25 mouse cellular contexts compared by ENCODE assay signal in genomic region chr4:120894584-120894983, GRCm38 (mm10). TPM values are rescaled to one million over a fixed set of nuclear protein-coding genes. Genes with fewer than 3 reads are reported as not detected.
DNase-seq lines count a peak whose midpoint lies in the region; ATAC-seq and TF ChIP-seq lines count a peak whose summit lies in the region.
"Had no signal": no experiment of that assay in that cellular context is flagged by ENCODE, and none has a peak within 500 bp of the region (broad histone marks: within the 10 kb centered on the region; RNA-seq: fewer than 3 reads in every experiment).

No protein-coding gene starts in this region.

- no peak overlapping the region for H3K4me3 ChIP-seq in hindbrain, postnatal 0 days (ENCODE audit: low read length)
- no peak overlapping the region for H3K4me3 ChIP-seq in hindbrain, embryonic 12.5 days
- no peak overlapping the region for H3K4me3 ChIP-seq in midbrain, embryonic 11.5 days (ENCODE audit: low read depth, low read length)
- H3K4me3 ChIP-seq in midbrain, embryonic 15.5 days, result no peak overlapping the region
- H3K4me3 ChIP-seq: embryonic facial prominence, embryonic 12.5 days; erythroblast, embryonic 14.5 days; forebrain, embryonic 15.5 days; heart, adult 2 months; heart, embryonic 15.5 days; midbrain, embryonic 10.5 days; neural tube, embryonic 13.5 days had no signal

- no peaks in the 10 kb centered on the region for H3K36me3 ChIP-seq in hindbrain, postnatal 0 days (ENCODE audit: insufficient read depth, low read length)
- no peaks in the 10 kb centered on the region for H3K36me3 ChIP-seq in hindbrain, embryonic 12.5 days
- H3K36me3 ChIP-seq in midbrain, embryonic 11.5 days (ENCODE audit: control insufficient read depth, insufficient read depth, low read length), result no peaks in the 10 kb centered on the region
- no peaks in the 10 kb centered on the region; the same call in 1 of the 2 replicates for H3K36me3 ChIP-seq in midbrain, embryonic 15.5 days (replicated peaks)
- H3K36me3 ChIP-seq: embryonic facial prominence, embryonic 12.5 days; forebrain, embryonic 15.5 days; heart, embryonic 15.5 days; midbrain, embryonic 10.5 days; neural tube, embryonic 13.5 days had no signal

- no peak overlapping the region for H3K27ac ChIP-seq in hindbrain, postnatal 0 days
- H3K27ac ChIP-seq in hindbrain, embryonic 12.5 days, result no peak overlapping the region
- no peak overlapping the region for H3K27ac ChIP-seq in midbrain, embryonic 11.5 days (ENCODE audit: low read depth, low read length)
- no peak overlapping the region for H3K27ac ChIP-seq in midbrain, embryonic 15.5 days
- H3K27ac ChIP-seq: embryonic facial prominence, embryonic 12.5 days; forebrain, embryonic 15.5 days; heart, adult 2 months; heart, embryonic 15.5 days; macrophage had no signal

- no peak overlapping the region for H3K9ac ChIP-seq in hindbrain, postnatal 0 days (replicated peaks; ENCODE audit: low read length)
- no peak overlapping the region for H3K9ac ChIP-seq in hindbrain, embryonic 12.5 days
- H3K9ac ChIP-seq in midbrain, embryonic 11.5 days (ENCODE audit: low read length), result no peak overlapping the region
- H3K9ac ChIP-seq in midbrain, embryonic 15.5 days, result no peak overlapping the region
- H3K9ac ChIP-seq: embryonic facial prominence, embryonic 12.5 days; forebrain, embryonic 15.5 days; heart, embryonic 15.5 days; neural tube, embryonic 13.5 days had no signal

- no peak overlapping the region for H3K4me2 ChIP-seq in hindbrain, postnatal 0 days (ENCODE audit: low read depth, low read length)
- no peak overlapping the region for H3K4me2 ChIP-seq in hindbrain, embryonic 12.5 days (replicated peaks)
- H3K4me2 ChIP-seq in midbrain, embryonic 11.5 days, result no peak overlapping the region
- no peak overlapping the region for H3K4me2 ChIP-seq in midbrain, embryonic 15.5 days
- H3K4me2 ChIP-seq: embryonic facial prominence, embryonic 12.5 days; forebrain, embryonic 15.5 days; heart, embryonic 15.5 days; liver, embryonic 11.5 days; neural tube, embryonic 13.5 days had no signal

- H3K4me1 ChIP-seq in hindbrain, postnatal 0 days (ENCODE audit: insufficient read depth, low read length), result peaks cover 15% of the 10 kb centered on the region; the same call in 1 of the 2 replicates
- peaks cover 16% of the 10 kb centered on the region for H3K4me1 ChIP-seq in hindbrain, embryonic 12.5 days
- H3K4me1 ChIP-seq in midbrain, embryonic 11.5 days (ENCODE audit: control insufficient read depth, insufficient read depth, low read length), result no peaks in the 10 kb centered on the region
- peaks cover 4% of the 10 kb centered on the region; the same call in 1 of the 2 replicates for H3K4me1 ChIP-seq in midbrain, embryonic 15.5 days
- H3K4me1 ChIP-seq: forebrain, embryonic 15.5 days; heart, embryonic 15.5 days had no signal

- H3K27me3 ChIP-seq in hindbrain, postnatal 0 days (ENCODE audit: insufficient read depth, low read length), result no peaks in the 10 kb centered on the region
- 0 out of 2 replicates have a peak, but pooled peaks cover 2% of the 10 kb centered on the region for H3K27me3 ChIP-seq in hindbrain, embryonic 12.5 days
- no peaks in the 10 kb centered on the region for H3K27me3 ChIP-seq in midbrain, embryonic 11.5 days (ENCODE audit: control insufficient read depth, insufficient read depth, low read length)
- no peaks in the 10 kb centered on the region for H3K27me3 ChIP-seq in midbrain, embryonic 15.5 days (replicated peaks)
- H3K27me3 ChIP-seq: forebrain, embryonic 15.5 days; neural tube, embryonic 13.5 days had no signal

- peak; percentile 44 for DNase-seq in hindbrain, postnatal 0 days (ENCODE audit: low spot score)
- DNase-seq in midbrain, embryonic 11.5 days (ENCODE audit: low spot score, missing footprints), result peak; percentile 81
- DNase-seq in cerebellum, postnatal 10 days, result peak; percentile 46 to 63
- no peak for DNase-seq in B cell, adult 2 months
- DNase-seq in right cerebral cortex, postnatal 4 days, result no peak
- DNase-seq: adrenal gland, postnatal 10 days; gastrocnemius, postnatal 14 days; heart, adult 2 months; heart, postnatal 4 days; kidney, adult 18-20 months; lung, adult 18-20 months; right cerebral cortex, postnatal 14 days; thymus, adult 18-20 months had no signal

- ATAC-seq in hindbrain, postnatal 0 days, result no peak
- no peak for ATAC-seq in hindbrain, embryonic 12.5 days (ENCODE audit: low FRiP score)
- no peak for ATAC-seq in midbrain, embryonic 11.5 days (ENCODE audit: low FRiP score)
- ATAC-seq in midbrain, embryonic 15.5 days (replicated peaks), result no peak
- ATAC-seq: activated CD4-positive, CD25-positive, alpha-beta regulatory T cell, adult 4 months; forebrain, embryonic 15.5 days; hindbrain, embryonic 16.5 days had no signal

- H3K9me3 ChIP-seq in hindbrain, postnatal 0 days (ENCODE audit: low read length), result no peaks in the 10 kb centered on the region
- no peaks in the 10 kb centered on the region for H3K9me3 ChIP-seq in hindbrain, embryonic 12.5 days (replicated peaks)
- H3K9me3 ChIP-seq in midbrain, embryonic 11.5 days (ENCODE audit: control insufficient read depth, low read length), result no peaks in the 10 kb centered on the region
- no peaks in the 10 kb centered on the region for H3K9me3 ChIP-seq in midbrain, embryonic 15.5 days
- H3K9me3 ChIP-seq: embryonic facial prominence, embryonic 12.5 days; forebrain, embryonic 15.5 days; heart, embryonic 15.5 days; midbrain, embryonic 10.5 days; neural tube, embryonic 13.5 days had no signal

- TF ChIP-seq CTCF in hindbrain, postnatal 0 days (IDR thresholded peaks at IDR 0.05; ENCODE audit: low read depth), result peak; percentile 56

- WGBS in hindbrain, postnatal 0 days, result 75% methylated on average over 11 of the region's 11 CpGs
- WGBS in hindbrain, embryonic 12.5 days, result 72% methylated on average over 11 of the region's 11 CpGs
- WGBS in midbrain, embryonic 11.5 days, result 83% methylated on average over 11 of the region's 11 CpGs
- 78% methylated on average over 11 of the region's 11 CpGs for WGBS in midbrain, embryonic 15.5 days

RNA-seq across cellular contexts. Expression of gene Exo5, which starts 30.2 kb away (rescaled TPM):
- total RNA-seq in hindbrain, postnatal 0 days (2014; rRNA removed), result 7.4 and 8.6 TPM in 2 replicates
- polyA plus RNA-seq in hindbrain, postnatal 0 days (2015; fragmentation: Nextera tagmentation; extraction: Ambion mirVana), result 13.4 and 13.6 TPM in 2 replicates
- polyA plus RNA-seq in hindbrain, embryonic 12.5 days (2016; fragmentation: Nextera tagmentation; extraction: Ambion mirVana), result 34.1 and 38.0 TPM in 2 replicates
- 32.0 and 32.3 TPM in 2 replicates for polyA plus RNA-seq in midbrain, embryonic 11.5 days (2014; fragmentation: Nextera tagmentation; extraction: Ambion mirVana)
- polyA plus RNA-seq in midbrain, embryonic 15.5 days (2015; fragmentation: Nextera tagmentation; extraction: Ambion mirVana), result 37.3 and 39.1 TPM in 2 replicates

RNA-seq across cellular contexts. Expression of gene Rims3, which starts 40.0 kb away (rescaled TPM):
- 93.7 and 109 TPM in 2 replicates for total RNA-seq in hindbrain, postnatal 0 days (2014; rRNA removed)
- polyA plus RNA-seq in hindbrain, postnatal 0 days (2015; fragmentation: Nextera tagmentation; extraction: Ambion mirVana), result 22.0 and 22.8 TPM in 2 replicates
- 8.5 and 9.2 TPM in 2 replicates for polyA plus RNA-seq in hindbrain, embryonic 12.5 days (2016; fragmentation: Nextera tagmentation; extraction: Ambion mirVana)
- 3.4 and 3.5 TPM in 2 replicates for polyA plus RNA-seq in midbrain, embryonic 11.5 days (2014; fragmentation: Nextera tagmentation; extraction: Ambion mirVana)
- polyA plus RNA-seq in midbrain, embryonic 15.5 days (2015; fragmentation: Nextera tagmentation; extraction: Ambion mirVana), result 25.4 and 27.0 TPM in 2 replicates

RNA-seq across cellular contexts. Expression of gene Zfp69, which starts 56.9 kb away (rescaled TPM):
- 1.8 and 2.8 TPM in 2 replicates for total RNA-seq in hindbrain, postnatal 0 days (2014; rRNA removed)
- 4.5 and 4.8 TPM in 2 replicates for polyA plus RNA-seq in hindbrain, postnatal 0 days (2015; fragmentation: Nextera tagmentation; extraction: Ambion mirVana)
- 10.1 and 10.6 TPM in 2 replicates for polyA plus RNA-seq in hindbrain, embryonic 12.5 days (2016; fragmentation: Nextera tagmentation; extraction: Ambion mirVana)
- 9.0 and 9.6 TPM in 2 replicates for polyA plus RNA-seq in midbrain, embryonic 11.5 days (2014; fragmentation: Nextera tagmentation; extraction: Ambion mirVana)
- polyA plus RNA-seq in midbrain, embryonic 15.5 days (2015; fragmentation: Nextera tagmentation; extraction: Ambion mirVana), result 7.9 and 8.5 TPM in 2 replicates

Comparison
In these comparisons a context has a peak if more than half of its experiments do, and no peak if none do; other contexts are left out.
1. DNase-seq: peak in hindbrain, postnatal 0 days (single experiment), midbrain, embryonic 11.5 days (single experiment) and cerebellum, postnatal 10 days (2 of 2); none in B cell, adult 2 months (0 of 2) and right cerebral cortex, postnatal 4 days (single experiment).